Mouse (Mus musculus) ES-Bruce4 (cell line): ENCODE data around the gene Lrrc8c. TPM values are rescaled to one million over a fixed set of nuclear protein-coding genes. Genes with fewer than 3 reads are reported as not detected.
A peak's percentile ranks its signal among the peaks of the same experiment; 100 is the strongest.

Experiments used
- H3K27ac ChIP-seq: 2 replicates; pipeline ENCODE4 v1.5.1; 2012; ENCODE audit warnings: low read length, inconsistent platforms; ENCODE audit not compliant: insufficient read depth
- H3K27me3 ChIP-seq: 2 replicates; pipeline ENCODE4 v1.6.1; 2012; ENCODE audit warnings: mild to moderate bottlenecking, low read length, inconsistent platforms; ENCODE audit not compliant: control insufficient read depth, poor library complexity, insufficient read depth, severe bottlenecking
- H3K36me3 ChIP-seq: 2 replicates; pipeline ENCODE4 v1.6.1; 2012; ENCODE audit warnings: inconsistent platforms, mild to moderate bottlenecking, low read length, moderate library complexity; ENCODE audit not compliant: control insufficient read depth, poor library complexity, insufficient read depth, severe bottlenecking
- H3K4me1 ChIP-seq: one replicate; pipeline ENCODE4 v1.8.1; 2011; ENCODE audit warnings: low read length; ENCODE audit not compliant: control insufficient read depth, insufficient read depth
- H3K4me3 ChIP-seq: 2 replicates; pipeline ENCODE4 v1.5.1; 2011; ENCODE audit warnings: low read depth, mild to moderate bottlenecking, low read length
- H3K9ac ChIP-seq: 2 replicates; pipeline ENCODE4 v1.6.1; 2012; ENCODE audit warnings: low read depth, mild to moderate bottlenecking, inconsistent platforms; ENCODE audit not compliant: poor library complexity, severe bottlenecking
- H3K9me3 ChIP-seq: replicated peaks from 2 replicates; pipeline ENCODE4 v1.6.1; 2012; ENCODE audit warnings: mild to moderate bottlenecking, low read length, inconsistent platforms; ENCODE audit not compliant: control insufficient read depth, poor library complexity, insufficient read depth, severe bottlenecking
- CTCF ChIP-seq: IDR thresholded peaks from one replicate; pipeline ENCODE4 v1.8.1; 2011; ENCODE audit warnings: low read depth, low read length
- EP300 ChIP-seq: IDR thresholded peaks from 2 replicates; pipeline ENCODE4 v1.6.1; 2011; ENCODE audit warnings: low read depth, low read length; ENCODE audit not compliant: insufficient read depth
- POLR2A ChIP-seq: IDR thresholded peaks from one replicate; pipeline ENCODE4 v1.8.1; 2011; ENCODE audit warnings: low read length; ENCODE audit not compliant: insufficient read depth
- polyA plus RNA-seq: library from polyadenylated mRNA; stranded (reverse); fragments of >200 nt; gene quantifications from 2 replicates; pipeline ENCODE4 v1.2.4, GENCODE M21; 2011; ENCODE audit warnings: low read depth; ENCODE audit not compliant: missing spikeins, insufficient read depth, insufficient read length

The Lrrc8c gene
- polyA plus RNA-seq, 1 experiment = 11.5 TPM

DNA sequence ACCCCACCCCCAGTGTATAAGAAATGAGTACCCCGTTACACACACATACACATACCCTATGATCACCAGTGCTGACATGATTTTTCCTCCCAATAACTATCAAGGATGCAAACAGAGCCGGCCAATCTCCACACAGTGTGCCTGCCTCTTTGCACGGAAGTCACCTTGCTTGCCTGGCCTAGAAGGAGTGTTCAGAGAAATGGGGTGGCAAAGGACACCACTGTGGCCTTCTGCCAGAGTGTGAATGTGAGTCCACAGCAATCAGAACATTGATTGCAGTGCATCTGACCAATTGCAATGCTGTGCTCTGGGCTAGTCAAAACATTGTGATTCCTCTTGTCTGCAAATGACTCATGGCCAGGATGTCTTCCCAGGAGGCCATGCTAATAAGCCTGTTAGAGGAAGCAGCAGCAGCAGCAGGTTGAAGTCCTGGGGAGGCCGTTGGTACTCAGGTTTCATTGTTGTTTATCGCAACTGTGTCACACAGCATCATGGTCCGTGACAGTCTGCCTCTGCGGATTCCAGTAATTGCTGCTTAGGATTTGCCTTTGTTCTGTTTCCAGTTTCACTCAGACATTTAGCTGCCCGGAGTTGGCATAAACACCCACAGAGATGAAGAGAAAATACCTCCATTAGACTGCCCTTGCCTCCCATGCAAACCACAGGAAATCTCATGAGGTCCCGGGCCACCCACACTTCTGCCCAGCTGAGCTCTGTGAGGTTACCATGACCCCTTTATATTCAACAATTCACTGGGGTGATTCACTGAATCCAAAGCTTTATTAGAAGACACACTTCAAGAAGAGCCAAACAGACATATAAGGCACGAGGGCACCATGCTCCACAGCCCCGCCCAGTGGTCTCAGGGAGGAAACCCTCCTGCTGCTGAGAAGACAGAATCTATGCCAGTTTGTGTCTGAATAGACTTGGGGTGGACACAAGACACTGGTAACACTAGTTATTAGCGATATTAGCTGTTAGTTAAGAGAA is 18.8 kb upstream of the Lrrc8c start:
- TF ChIP-seq EP300 (peak; percentile 61), CTCF (peak; percentile 16), POLR2A (no peak)
- H3K27ac ChIP-seq = no peak overlapping the region
- H3K27me3 ChIP-seq = no peaks in the 10 kb centered on the region
- no peak overlapping the region for H3K4me3 ChIP-seq
- H3K4me1 ChIP-seq = no peaks in the 10 kb centered on the region
- H3K9ac ChIP-seq = no peak overlapping the region
- H3K36me3 ChIP-seq = no peaks in the 10 kb centered on the region
- no peaks in the 10 kb centered on the region for H3K9me3 ChIP-seq

DNA sequence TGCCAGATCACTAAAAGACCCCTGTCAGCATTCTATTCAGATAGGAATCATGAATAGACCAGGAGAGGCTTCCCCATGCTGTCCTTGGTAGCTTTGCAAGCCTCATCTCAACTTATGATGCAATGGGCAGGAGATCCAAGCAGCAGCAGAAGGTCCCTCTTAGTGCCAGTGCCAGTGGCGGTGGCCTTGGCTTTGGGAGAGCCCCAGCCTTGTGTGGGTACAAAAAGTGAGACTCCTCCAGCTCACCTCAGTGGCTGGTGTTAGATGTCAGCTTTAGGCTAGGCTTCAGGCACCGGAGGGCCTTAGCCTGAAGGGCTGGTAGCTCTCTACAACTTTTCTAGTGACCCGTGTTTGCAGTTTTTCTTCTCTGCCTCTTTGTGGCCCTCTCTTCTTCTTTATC is 18.1 kb upstream of the Lrrc8c start:
- H3K36me3 ChIP-seq = no peaks in the 10 kb centered on the region
- no peaks in the 10 kb centered on the region for H3K9me3 ChIP-seq
- H3K4me3 ChIP-seq = no peak overlapping the region
- no peaks in the 10 kb centered on the region for H3K4me1 ChIP-seq
- no peak overlapping the region for H3K9ac ChIP-seq
- no peaks in the 10 kb centered on the region for H3K27me3 ChIP-seq
- TF ChIP-seq CTCF (no peak), EP300 (no peak)
- no peak overlapping the region for H3K27ac ChIP-seq

- Histone ChIP-seq H3K4me1 (no peaks in the 10 kb centered on the region), H3K27me3 (no peaks in the 10 kb centered on the region), H3K9ac (no peak overlapping the region), H3K9me3 (no peaks in the 10 kb centered on the region), H3K27ac (no peak overlapping the region), H3K4me3 (no peak overlapping the region), H3K36me3 (no peaks in the 10 kb centered on the region)
- no peak for TF ChIP-seq EP300
Measured at GRCm38 (mm10) chr5:105508813-105509212, 10.4 kb upstream of the Lrrc8c start.

DNA sequence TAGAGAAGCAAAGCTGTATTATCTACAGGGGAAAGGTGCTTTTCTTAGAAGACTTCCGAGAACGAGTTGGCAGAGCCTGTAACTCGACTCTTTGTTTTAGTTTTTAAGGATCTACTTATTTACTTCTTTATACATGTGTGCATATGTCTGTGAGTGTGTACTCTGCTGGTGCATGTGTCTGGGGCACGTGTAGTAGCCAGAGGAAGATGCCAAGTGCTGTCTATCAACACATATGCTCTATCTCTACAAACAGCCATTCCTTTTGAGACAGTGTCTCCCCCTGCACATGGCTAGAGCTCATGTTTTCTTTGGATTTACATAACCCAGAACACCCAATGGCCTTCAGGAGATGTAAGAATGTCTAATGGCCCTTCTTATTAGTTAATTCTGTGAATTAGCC is 6.9 kb upstream of the Lrrc8c start:
- H3K4me3 ChIP-seq = no peak overlapping the region
- TF ChIP-seq CTCF (no peak), POLR2A (no peak), EP300 (no peak)
- no peaks in the 10 kb centered on the region for H3K36me3 ChIP-seq
- no peaks in the 10 kb centered on the region for H3K4me1 ChIP-seq
- no peaks in the 10 kb centered on the region for H3K27me3 ChIP-seq
- no peak overlapping the region for H3K9ac ChIP-seq
- H3K9me3 ChIP-seq = no peaks in the 10 kb centered on the region
- H3K27ac ChIP-seq = no peak overlapping the region

DNA sequence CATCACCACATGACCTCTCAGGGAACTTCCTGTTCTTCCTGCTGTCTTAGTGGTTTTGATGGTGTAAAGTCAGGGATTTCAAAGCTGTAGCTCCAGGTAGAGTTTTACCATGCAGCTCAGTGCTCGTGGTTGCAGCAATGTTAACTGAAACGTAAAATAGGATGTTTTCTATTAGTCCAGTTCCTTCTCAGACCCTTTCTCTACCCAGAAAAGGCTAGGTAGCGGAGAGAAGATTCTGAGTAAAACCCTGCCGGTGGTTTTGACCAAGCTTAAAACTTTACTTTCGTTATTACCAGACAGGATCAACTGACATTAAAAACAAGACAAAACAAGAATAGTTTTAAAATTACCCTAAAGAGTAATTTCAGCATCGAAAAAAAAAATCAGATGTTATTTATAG is 3.7 kb upstream of the Lrrc8c start:
- Histone ChIP-seq H3K27ac (no peak overlapping the region), H3K9ac (no peak overlapping the region), H3K4me3 (no peak overlapping the region), H3K9me3 (no peaks in the 10 kb centered on the region), H3K27me3 (no peaks in the 10 kb centered on the region), H3K4me1 (no peaks in the 10 kb centered on the region), H3K36me3 (no peaks in the 10 kb centered on the region)
- TF ChIP-seq EP300 (no peak), CTCF (no peak), POLR2A (no peak)

DNA sequence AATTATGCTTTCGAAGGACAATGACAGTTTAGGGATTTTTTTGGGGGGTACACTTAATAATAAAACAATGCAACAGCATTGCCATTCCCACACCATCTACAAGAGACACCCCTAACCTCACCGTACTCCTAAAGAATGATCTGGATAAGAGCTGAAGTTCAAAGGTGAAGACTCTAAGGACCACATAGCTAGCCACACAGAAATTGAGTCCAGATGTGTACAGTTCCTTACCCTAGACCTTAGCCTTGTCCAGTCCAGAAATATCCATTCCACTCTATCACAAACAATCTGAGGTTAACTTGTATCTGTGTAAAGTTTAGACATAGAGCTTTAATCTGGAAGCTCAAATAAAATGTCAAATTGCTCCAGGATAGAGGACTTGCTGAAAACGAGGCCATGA is 2.9 kb upstream of the Lrrc8c start:
- TF ChIP-seq POLR2A = no peak
- H3K4me3 ChIP-seq = no peak overlapping the region
- H3K27me3 ChIP-seq = no peaks in the 10 kb centered on the region
- no peak overlapping the region for H3K27ac ChIP-seq
- H3K9ac ChIP-seq = no peak overlapping the region
- H3K36me3 ChIP-seq = no peaks in the 10 kb centered on the region
- H3K4me1 ChIP-seq = no peaks in the 10 kb centered on the region
- H3K9me3 ChIP-seq = no peaks in the 10 kb centered on the region
